Mouse (Mus musculus) gastrocnemius, adult 2 months (tissue): ENCODE results near the gene Slc45a1. TPM values are rescaled to one million over a fixed set of nuclear protein-coding genes. Genes with fewer than 3 reads are reported as not detected.
"Not testable (repeated sequence)": the region's sequence is repeated elsewhere in the genome, so short reads cannot be mapped to it uniquely, and the experiment has no call there.

Experiments used
- DNase-seq: peaks from one replicate; pipeline ENCODE4 v3.0.0; 2022
- H3K27ac ChIP-seq: fragments of 200-600 bp; 2 replicates; pipeline ENCODE4 v1.8.1; 2022; ENCODE audit warnings: mild to moderate bottlenecking
- H3K4me3 ChIP-seq: fragments of 200-600 bp; 2 replicates; pipeline ENCODE4 v1.8.1; 2022; ENCODE audit warnings: mild to moderate bottlenecking, moderate library complexity
- CTCF ChIP-seq: fragments of 200-600 bp; IDR thresholded peaks from 2 replicates; pipeline ENCODE4 v1.8.1; 2022; ENCODE audit warnings: antibody characterized with exemption, mild to moderate bottlenecking, moderate library complexity
- intact Hi-C: fragments of 180-260 bp; cut with DNase I; formaldehyde crosslinking; loops from one replicate; pipeline ENCODE4 v1.15.1; 2025
- total RNA-seq, 2 experiments: library from RNA; stranded (reverse); gene quantifications; 2 replicates each; pipeline ENCODE4 v1.2.3; 2021

Gene Slc45a1
- total RNA-seq, 2 experiments from 2014 or later: not detected

GRCm38 (mm10) chr4:150615251-150616028, 36.5 kb downstream of the Slc45a1 start:
- intact Hi-C loops: loop anchor here (5.0 kb wide), 1 partner anchor 43 kb away; no protein-coding TSS in a partner anchor
- DNase-seq: no peak
- peak overlapping the region; percentile 13; the same call in 1 of the 2 replicates for H3K4me3 ChIP-seq
- no peak for TF ChIP-seq CTCF
- peak overlapping the region; percentile 48; the same call in 1 of the 2 replicates for H3K27ac ChIP-seq

GRCm38 (mm10) chr4:150613715-150614114, 38.3 kb downstream of the Slc45a1 start:
- TF ChIP-seq CTCF: no peak
- no peak overlapping the region for H3K4me3 ChIP-seq
- intact Hi-C loops: no loop called here
- DNase-seq: no peak
- no peak overlapping the region for H3K27ac ChIP-seq

DNA sequence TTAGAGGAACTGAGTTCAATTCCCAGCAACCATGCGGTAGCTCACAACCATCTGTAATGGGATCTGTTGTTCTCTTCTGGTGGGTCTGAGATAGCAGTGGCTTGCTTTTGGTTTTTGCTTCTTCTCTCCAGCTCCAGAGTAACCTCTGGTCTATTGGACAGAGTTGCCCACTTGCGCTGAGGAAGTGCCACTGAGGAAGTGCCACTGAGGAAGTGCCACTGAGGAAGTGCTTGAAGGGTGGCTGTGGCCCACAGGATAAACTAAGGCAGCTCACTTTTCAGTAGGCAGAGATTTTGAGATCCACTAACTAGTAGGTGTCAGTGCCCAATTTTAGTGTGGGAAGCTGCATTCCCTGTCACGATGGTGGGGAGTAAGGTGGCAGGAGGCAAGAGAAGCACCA, 43.3 kb downstream of the Slc45a1 start:
- H3K4me3 ChIP-seq: no peak overlapping the region
- no peak for TF ChIP-seq CTCF
- no peak for DNase-seq
- no peak overlapping the region for H3K27ac ChIP-seq
- intact Hi-C loops: no loop called here

DNA sequence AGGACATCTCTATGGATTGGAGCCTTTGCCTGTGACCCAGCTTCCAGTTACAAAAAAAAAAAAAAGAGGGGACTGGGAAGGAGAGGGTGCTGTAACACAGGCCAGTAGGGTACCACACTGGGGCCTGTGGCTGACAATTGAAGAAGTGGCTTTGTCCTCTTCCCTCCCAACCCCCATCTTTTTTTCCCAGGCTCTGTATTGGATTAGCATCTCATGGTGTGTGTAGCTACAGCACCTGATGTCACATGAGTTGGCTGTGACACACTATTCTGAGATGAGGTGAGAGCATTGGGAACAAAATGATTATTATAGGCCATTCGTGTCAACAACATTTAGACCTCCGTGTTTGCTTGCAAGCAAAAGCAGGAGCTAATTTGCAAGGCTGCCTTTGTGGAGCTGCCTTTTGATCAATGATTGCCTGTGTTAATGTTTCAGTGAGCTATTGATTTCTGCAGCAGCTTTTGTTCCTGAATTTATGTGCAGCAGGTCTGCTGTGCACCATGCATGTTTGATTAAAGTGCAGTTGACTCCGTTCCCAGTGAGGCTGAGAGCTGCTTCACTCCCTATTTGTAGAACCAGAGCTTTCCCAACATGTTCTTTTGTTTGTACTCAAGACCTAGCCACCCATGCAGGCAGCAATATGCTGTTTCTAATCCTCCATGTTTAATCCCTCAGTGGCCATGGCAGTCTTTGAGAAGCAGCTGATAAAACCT, 45.4 kb downstream of the Slc45a1 start:
- intact Hi-C loops: no loop called here
- DNase-seq: no peak
- H3K4me3 ChIP-seq: no peak overlapping the region

DNA sequence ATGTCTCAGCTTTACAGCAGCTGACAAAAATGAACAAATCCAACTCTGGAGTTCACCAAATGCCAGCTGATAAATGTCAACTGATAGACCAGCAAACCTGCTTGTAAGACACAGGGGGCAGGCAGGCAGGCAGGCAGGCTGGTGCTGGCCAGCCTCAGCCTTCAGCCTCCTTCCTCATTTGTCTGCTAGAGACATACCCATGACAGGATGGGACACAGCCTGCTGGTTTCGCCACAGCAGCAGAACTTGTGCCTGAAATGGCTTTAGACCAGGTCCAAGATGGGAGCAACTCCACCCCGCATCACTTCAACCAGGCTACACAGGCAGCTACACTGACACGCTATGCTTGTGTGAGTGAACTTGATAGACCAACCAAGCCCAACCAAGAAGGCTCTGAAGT, 46.2 kb downstream of the Slc45a1 start:
- intact Hi-C loops: no loop called here
- Histone ChIP-seq H3K4me3 (no peak overlapping the region), H3K27ac (0 out of 2 replicates have a peak overlapping the region, but pooled peaks have one; percentile 6)
- no peak for DNase-seq
- TF ChIP-seq CTCF: no peak

More for the DNA sequence above, 45.4 kb downstream of the Slc45a1 start:
- no peak overlapping the region for H3K27ac ChIP-seq
- TF ChIP-seq CTCF: no peak

GRCm38 (mm10) chr4:150603366-150604061, 48.5 kb downstream of the Slc45a1 start:
- no peak for TF ChIP-seq CTCF
- no peak for DNase-seq
- H3K4me3 ChIP-seq: no peak overlapping the region
- intact Hi-C loops: no loop called here
- no peak overlapping the region for H3K27ac ChIP-seq

- intact Hi-C loops: no loop called here
- H3K4me3 ChIP-seq: no peak overlapping the region
- H3K27ac ChIP-seq: no peak overlapping the region
- no peak for DNase-seq
- TF ChIP-seq CTCF: no peak
These were observed 50.5 kb downstream of the Slc45a1 start for GRCm38 (mm10) chr4:150601489-150601888.

GRCm38 (mm10) chr4:150600503-150600902, 51.5 kb downstream of the Slc45a1 start:
- intact Hi-C loops, H3K4me3 ChIP-seq, H3K27ac ChIP-seq, DNase-seq: not testable (repeated sequence)

GRCm38 (mm10) chr4:150599119-150599992, 52.6 kb downstream of the Slc45a1 start:
- no peak for TF ChIP-seq CTCF
- DNase-seq: no peak
- Histone ChIP-seq H3K4me3 (no peak overlapping the region), H3K27ac (peak overlapping the region; percentile 72)
- intact Hi-C loops: loop anchor here (5.0 kb wide), 2 partner anchors 42 to 112 kb away; no protein-coding TSS in a partner anchor

GRCm38 (mm10) chr4:150598686-150599085, 53.3 kb downstream of the Slc45a1 start:
- no peak for TF ChIP-seq CTCF
- H3K27ac ChIP-seq: peak overlapping the region; percentile 72
- DNase-seq: no peak
- intact Hi-C loops: loop anchor here (5.0 kb wide), 2 partner anchors 41 to 111 kb away; no protein-coding TSS in a partner anchor
- no peak overlapping the region for H3K4me3 ChIP-seq

- Histone ChIP-seq H3K4me3 (no peak overlapping the region), H3K27ac (peak overlapping the region; percentile 38; the same call in 1 of the 2 replicates)
- intact Hi-C loops: loop anchor here (5.0 kb wide), 2 partner anchors 39 to 109 kb away; no protein-coding TSS in a partner anchor
- no peak for TF ChIP-seq CTCF
- DNase-seq: no peak
These were observed 56.0 kb downstream of the Slc45a1 start for GRCm38 (mm10) chr4:150595991-150596390.
